Mouse (Mus musculus): ENCODE measurements at regions not wholly inside any gene's neighbourhood (a gene's known extent, or its start where the extent isn't known, plus 50 kb on each side); places are given as distances from the start of the nearest gene placed in this dataset.

- Histone ChIP-seq H3K9me3 (ENCODE audit: control insufficient read depth, low read length) (no peaks in the 10 kb centered on the region), H3K27ac (ENCODE audit: low read length) (no peak overlapping the region), H3K4me3 (replicated peaks; ENCODE audit: low read length) (no peak overlapping the region), H3K9ac (replicated peaks; ENCODE audit: low read depth, low read length) (no peak overlapping the region), H3K36me3 (ENCODE audit: control insufficient read depth, insufficient read depth) (no peaks in the 10 kb centered on the region), H3K4me2 (ENCODE audit: low read length) (no peak overlapping the region), H3K4me1 (replicated peaks; ENCODE audit: control insufficient read depth, insufficient read depth, low read length) (no peaks in the 10 kb centered on the region), H3K27me3 (replicated peaks; ENCODE audit: control insufficient read depth, insufficient read depth, low read length) (no peaks in the 10 kb centered on the region)
- 80% methylated on average over 5 of the region's 5 CpGs for WGBS
- no peak for ATAC-seq
Observed at GRCm38 (mm10) chr3:78509336-78509735, 777.0 kb downstream of the Rapgef2 start.

- no peak overlapping the region for H3K27ac ChIP-seq (ENCODE audit: low read length)
- H3K9me3 ChIP-seq (ENCODE audit: control insufficient read depth, low read length): no peaks in the 10 kb centered on the region
- no peaks in the 10 kb centered on the region for H3K36me3 ChIP-seq (ENCODE audit: control insufficient read depth, insufficient read depth)
- H3K4me1 ChIP-seq (replicated peaks; ENCODE audit: control insufficient read depth, insufficient read depth, low read length): no peaks in the 10 kb centered on the region
- peak; percentile 49 for ATAC-seq
- 48% methylated on average over 2 of the region's 2 CpGs for WGBS
- H3K9ac ChIP-seq (replicated peaks; ENCODE audit: low read depth, low read length): no peak overlapping the region
- H3K27me3 ChIP-seq (replicated peaks; ENCODE audit: control insufficient read depth, insufficient read depth, low read length): no peaks in the 10 kb centered on the region
- no peak overlapping the region for H3K4me3 ChIP-seq (replicated peaks; ENCODE audit: low read length)
- no peak overlapping the region for H3K4me2 ChIP-seq (ENCODE audit: low read length)
Observed at GRCm38 (mm10) chr3:78477689-78478088, 808.6 kb downstream of the Rapgef2 start.

Measured in forebrain, embryonic 16.5 days (tissue).